Mouse (Mus musculus): ENCODE measurements around the gene Sf3a1. TPM values are rescaled to one million over a fixed set of nuclear protein-coding genes. Genes with fewer than 3 reads are reported as not detected.
"Not testable (repeated sequence)": the region's sequence is repeated elsewhere in the genome, so short reads cannot be mapped to it uniquely, and the experiment has no call there.

The Sf3a1 gene
- polyA plus RNA-seq (2015; fragmentation: Nextera tagmentation; extraction: Ambion mirVana), result 15.7 and 16.5 TPM in 2 replicates

DNA sequence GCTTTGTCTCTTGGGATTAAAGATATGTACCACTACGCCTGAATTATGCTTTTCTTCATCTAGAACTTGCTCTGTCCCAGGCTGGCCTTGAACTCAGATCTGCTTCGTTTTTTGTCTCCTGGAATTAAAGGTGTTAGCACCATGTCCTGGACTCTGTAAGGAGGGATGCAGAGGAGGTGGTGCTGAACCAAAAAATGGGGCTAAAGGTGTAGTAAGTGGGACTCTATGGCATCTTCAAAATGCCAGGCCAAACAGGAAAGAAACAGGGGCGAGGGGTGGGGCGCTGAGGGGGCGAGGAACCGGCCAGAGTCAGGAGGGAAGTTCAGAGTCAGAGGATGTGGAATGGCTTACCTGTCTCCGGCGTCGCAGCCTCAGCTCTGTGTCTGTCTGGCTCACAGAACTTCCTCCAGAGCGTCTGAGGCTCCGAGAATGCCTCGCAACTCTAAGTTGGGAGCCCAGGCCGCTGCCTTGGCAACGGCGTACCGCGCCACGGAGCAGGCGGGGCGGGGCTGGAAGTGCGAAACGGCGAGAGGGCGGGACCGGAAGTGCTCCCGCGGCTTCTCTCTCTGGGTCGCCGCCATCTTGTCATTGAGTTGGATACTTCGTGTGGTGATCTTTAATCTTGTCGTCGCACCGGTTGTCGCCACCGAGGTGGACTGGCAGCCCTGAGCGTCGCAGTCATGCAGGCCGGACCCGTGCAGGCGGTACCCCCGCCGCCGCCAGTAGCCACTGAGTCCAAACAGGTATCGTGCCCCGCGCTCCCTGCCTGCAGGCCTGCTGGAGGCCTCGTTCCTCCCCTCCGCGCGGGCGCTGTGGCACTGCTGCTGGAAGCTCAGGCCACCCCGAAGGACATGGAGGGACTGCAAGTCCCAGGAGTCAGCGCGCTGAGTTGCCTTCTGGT, at the start of gene Sf3a1, which contains the start of gene Ccdc157:
Sf3a1 (plus strand) TSS at position 543 of the 901 bp plus-strand sequence.
Ccdc157 (minus strand) TSS at position 486 of the 901 bp plus-strand sequence.
- Histone ChIP-seq H3K27me3 (replicated peaks; ENCODE audit: control insufficient read depth, insufficient read depth, low read length) (no peaks in the 10 kb centered on the region), H3K4me1 (replicated peaks; ENCODE audit: control insufficient read depth, insufficient read depth, low read length) (no peaks in the 10 kb centered on the region), H3K27ac (ENCODE audit: low read depth, low read length) (peak within 1 kb of the TSS; percentile 81), H3K4me2 (replicated peaks; ENCODE audit: low read depth) (peak within 1 kb of the TSS; percentile 85), H3K9ac (ENCODE audit: low read depth, low read length) (peak within 1 kb of the TSS; percentile 71), H3K4me3 (ENCODE audit: low read depth, low read length) (peak within 1 kb of the TSS; percentile 67), H3K36me3 (ENCODE audit: control insufficient read depth, insufficient read depth) (peaks cover 12% of the 10 kb centered on the region), H3K9me3 (ENCODE audit: control insufficient read depth) (no peaks in the 10 kb centered on the region)
- 1% methylated on average over 54 of the region's 54 CpGs for WGBS
- TF ChIP-seq CTCF (IDR thresholded peaks at IDR 0.05; ENCODE audit: low read depth), result peak; percentile 31
- ATAC-seq, result peak; percentile 97

- Histone ChIP-seq H3K27ac (ENCODE audit: low read depth, low read length) (no peak overlapping the region), H3K4me3 (ENCODE audit: low read depth, low read length) (no peak overlapping the region), H3K36me3 (ENCODE audit: control insufficient read depth, insufficient read depth) (0 out of 2 replicates have a peak, but pooled peaks cover 5% of the 10 kb centered on the region), H3K27me3 (replicated peaks; ENCODE audit: control insufficient read depth, insufficient read depth, low read length) (no peaks in the 10 kb centered on the region), H3K9ac (ENCODE audit: low read depth, low read length) (no peak overlapping the region), H3K4me1 (replicated peaks; ENCODE audit: control insufficient read depth, insufficient read depth, low read length) (no peaks in the 10 kb centered on the region), H3K4me2 (replicated peaks; ENCODE audit: low read depth) (no peak overlapping the region), H3K9me3 (ENCODE audit: control insufficient read depth) (no peaks in the 10 kb centered on the region)
- TF ChIP-seq CTCF (IDR thresholded peaks at IDR 0.05; ENCODE audit: low read depth), result no peak
- ATAC-seq, result no peak
- WGBS, result 73% methylated on average over 4 of the region's 4 CpGs
These were observed 48.1 kb upstream of the Sf3a1 start for GRCm38 (mm10) chr11:4112033-4112432.

GRCm38 (mm10) chr11:4112861-4113260, 47.3 kb upstream of the Sf3a1 start:
- Histone ChIP-seq H3K4me2 (replicated peaks; ENCODE audit: low read depth) (no peak overlapping the region), H3K4me3 (ENCODE audit: low read depth, low read length) (no peak overlapping the region), H3K27me3 (replicated peaks; ENCODE audit: control insufficient read depth, insufficient read depth, low read length) (no peaks in the 10 kb centered on the region), H3K27ac (ENCODE audit: low read depth, low read length) (no peak overlapping the region), H3K9me3 (ENCODE audit: control insufficient read depth) (no peaks in the 10 kb centered on the region), H3K4me1 (replicated peaks; ENCODE audit: control insufficient read depth, insufficient read depth, low read length) (0 out of 2 replicates have a peak, but pooled peaks cover 5% of the 10 kb centered on the region), H3K36me3 (ENCODE audit: control insufficient read depth, insufficient read depth) (0 out of 2 replicates have a peak, but pooled peaks cover 5% of the 10 kb centered on the region), H3K9ac (ENCODE audit: low read depth, low read length) (no peak overlapping the region)
- no peak for ATAC-seq
- TF ChIP-seq CTCF (IDR thresholded peaks at IDR 0.05; ENCODE audit: low read depth), result no peak
- 68% methylated on average over 6 of the region's 6 CpGs for WGBS

DNA sequence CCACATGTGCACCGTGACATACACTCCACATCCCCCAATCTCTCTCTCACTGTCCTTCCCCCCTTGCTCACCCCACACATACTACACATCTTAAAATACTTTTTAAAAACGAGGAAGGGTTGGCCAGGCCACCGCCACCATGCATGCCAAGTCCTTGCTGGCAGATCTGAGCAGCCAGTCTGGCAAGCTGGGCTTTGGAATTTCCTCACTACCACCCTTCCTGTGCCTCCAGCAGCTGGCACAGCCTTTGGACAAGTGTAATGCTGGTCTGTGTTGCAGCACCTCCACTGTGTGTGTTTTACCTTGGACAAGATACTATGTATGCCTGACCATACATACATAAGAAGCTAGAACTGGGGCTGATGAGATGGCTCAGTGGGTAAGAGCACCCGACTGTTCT, 46.7 kb upstream of the Sf3a1 start:
- Histone ChIP-seq H3K9me3 (ENCODE audit: control insufficient read depth) (no peaks in the 10 kb centered on the region), H3K36me3 (ENCODE audit: control insufficient read depth, insufficient read depth) (0 out of 2 replicates have a peak, but pooled peaks cover 5% of the 10 kb centered on the region), H3K27ac (ENCODE audit: low read depth, low read length) (no peak overlapping the region), H3K9ac (ENCODE audit: low read depth, low read length) (no peak overlapping the region), H3K27me3 (replicated peaks; ENCODE audit: control insufficient read depth, insufficient read depth, low read length) (no peaks in the 10 kb centered on the region), H3K4me1 (replicated peaks; ENCODE audit: control insufficient read depth, insufficient read depth, low read length) (peaks cover 5% of the 10 kb centered on the region; the same call in 1 of the 2 replicates), H3K4me2 (replicated peaks; ENCODE audit: low read depth) (no peak overlapping the region), H3K4me3 (ENCODE audit: low read depth, low read length) (no peak overlapping the region)
- ATAC-seq, result no peak
- WGBS, result 78% methylated on average over 4 of the region's 4 CpGs
- no peak for TF ChIP-seq CTCF (IDR thresholded peaks at IDR 0.05; ENCODE audit: low read depth)

DNA sequence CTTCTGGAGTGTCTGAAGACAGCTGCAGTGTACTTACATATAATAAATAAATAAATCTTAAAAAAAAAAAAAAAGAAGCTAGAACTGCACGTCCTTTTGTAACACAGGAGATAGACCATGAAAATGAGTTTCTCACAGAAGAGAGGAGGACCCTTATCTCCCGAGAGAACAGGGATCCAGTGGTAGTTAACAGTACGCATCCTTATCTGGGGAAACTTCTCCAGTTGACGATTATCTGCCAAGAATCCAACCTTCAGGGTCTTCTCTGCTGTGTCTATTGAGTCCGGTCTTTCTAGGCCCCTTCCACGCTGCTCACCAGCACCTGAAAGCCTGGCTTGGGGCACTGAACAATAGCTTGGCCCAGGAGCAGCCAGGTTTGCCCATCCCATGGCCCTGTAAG, 46.2 kb upstream of the Sf3a1 start:
- H3K27me3 ChIP-seq (replicated peaks; ENCODE audit: control insufficient read depth, insufficient read depth, low read length), result no peaks in the 10 kb centered on the region
- H3K4me1 ChIP-seq (replicated peaks; ENCODE audit: control insufficient read depth, insufficient read depth, low read length), result peaks cover 9% of the 10 kb centered on the region; the same call in 1 of the 2 replicates

GRCm38 (mm10) chr11:4114541-4114940, 45.6 kb upstream of the Sf3a1 start:
- H3K9ac ChIP-seq (ENCODE audit: low read depth, low read length); H3K27ac ChIP-seq (ENCODE audit: low read depth, low read length); H3K9me3 ChIP-seq (ENCODE audit: control insufficient read depth); H3K4me3 ChIP-seq (ENCODE audit: low read depth, low read length); H3K27me3 ChIP-seq (replicated peaks; ENCODE audit: control insufficient read depth, insufficient read depth, low read length); H3K4me1 ChIP-seq (replicated peaks; ENCODE audit: control insufficient read depth, insufficient read depth, low read length); H3K4me2 ChIP-seq (replicated peaks; ENCODE audit: low read depth); ATAC-seq; H3K36me3 ChIP-seq (ENCODE audit: control insufficient read depth, insufficient read depth): not testable (repeated sequence)
- 87% methylated on average over 6 of the region's 6 CpGs for WGBS

More for the DNA sequence above, 46.2 kb upstream of the Sf3a1 start:
- no peak overlapping the region for H3K4me3 ChIP-seq (ENCODE audit: low read depth, low read length)
- H3K9ac ChIP-seq (ENCODE audit: low read depth, low read length), result no peak overlapping the region
- 0 out of 2 replicates have a peak, but pooled peaks cover 5% of the 10 kb centered on the region for H3K36me3 ChIP-seq (ENCODE audit: control insufficient read depth, insufficient read depth)
- TF ChIP-seq CTCF (IDR thresholded peaks at IDR 0.05; ENCODE audit: low read depth), result no peak
- no peaks in the 10 kb centered on the region for H3K9me3 ChIP-seq (ENCODE audit: control insufficient read depth)
- no peak for ATAC-seq
- no peak overlapping the region for H3K27ac ChIP-seq (ENCODE audit: low read depth, low read length)
- WGBS, result 77% methylated on average over 6 of the region's 6 CpGs
- H3K4me2 ChIP-seq (replicated peaks; ENCODE audit: low read depth), result no peak overlapping the region
